Mouse (Mus musculus): ENCODE measurements around the gene Hivep3.
A peak's percentile ranks its signal among the peaks of the same experiment; 100 is the strongest.

Hivep3 gene

GRCm38 (mm10) chr4:119733184-119733880, at the start of gene Hivep3:
Hivep3 (plus strand) TSS chr4:119733784.
- peak; percentile 100 for DNase-seq

GRCm38 (mm10) chr4:119685746-119686145, 47.8 kb upstream of the Hivep3 start:
- no peak for DNase-seq

- DNase-seq: peak; percentile 21 to 34
These were observed 35.2 kb upstream of the Hivep3 start for GRCm38 (mm10) chr4:119698339-119698738.

- DNase-seq: no peak
These were observed 32.2 kb upstream of the Hivep3 start for GRCm38 (mm10) chr4:119701269-119701954.

GRCm38 (mm10) chr4:119703965-119704364, 29.6 kb upstream of the Hivep3 start:
- DNase-seq: no peak

GRCm38 (mm10) chr4:119707326-119707725, 26.3 kb upstream of the Hivep3 start:
- DNase-seq: no peak

- DNase-seq: no peak
These were observed 25.8 kb upstream of the Hivep3 start for GRCm38 (mm10) chr4:119707751-119708150.

GRCm38 (mm10) chr4:119710208-119710607, 23.4 kb upstream of the Hivep3 start:
- DNase-seq: no peak

- no peak for DNase-seq
These were observed 16.1 kb upstream of the Hivep3 start for GRCm38 (mm10) chr4:119717443-119717842.

GRCm38 (mm10) chr4:119721531-119721930, 12.1 kb upstream of the Hivep3 start:
- no peak for DNase-seq

GRCm38 (mm10) chr4:119726074-119726473, 7.5 kb upstream of the Hivep3 start:
- DNase-seq: peak in 1 of 2 experiments; percentile 22

GRCm38 (mm10) chr4:119727871-119728270, 5.7 kb upstream of the Hivep3 start:
- no peak for DNase-seq

- DNase-seq: no peak
These were observed 358 bp downstream of the Hivep3 start for GRCm38 (mm10) chr4:119733942-119734341.

GRCm38 (mm10) chr4:119734352-119734751, 768 bp downstream of the Hivep3 start:
- DNase-seq: peak in 1 of 2 experiments; percentile 21

GRCm38 (mm10) chr4:119738641-119739040, 5.1 kb downstream of the Hivep3 start:
- DNase-seq: no peak

GRCm38 (mm10) chr4:119739301-119740062, 5.9 kb downstream of the Hivep3 start:
- DNase-seq: no peak

GRCm38 (mm10) chr4:119748341-119748740, 14.8 kb downstream of the Hivep3 start:
- DNase-seq: no peak

- no peak for DNase-seq
These were observed 16.6 kb downstream of the Hivep3 start for GRCm38 (mm10) chr4:119750157-119750556.

- no peak for DNase-seq
These were observed 17.2 kb downstream of the Hivep3 start for GRCm38 (mm10) chr4:119750681-119751211.

- DNase-seq: no peak
These were observed 17.9 kb downstream of the Hivep3 start for GRCm38 (mm10) chr4:119751408-119752006.

- peak in 1 of 2 experiments; percentile 25 for DNase-seq
These were observed 26.1 kb downstream of the Hivep3 start for GRCm38 (mm10) chr4:119759574-119760233.

GRCm38 (mm10) chr4:119760820-119761219, 27.2 kb downstream of the Hivep3 start:
- peak; percentile 41 to 55 for DNase-seq

Data from cerebellum, adult 18-20 months (tissue).